Mouse (Mus musculus) embryonic fibroblast, embryonic 13.5 days (primary cell): Measurements from ENCODE around the gene Cxcl3.

Source experiments
- CTCF ChIP-seq: IDR thresholded peaks from 2 replicates; pipeline ENCODE4 v1.5.1; 2011; ENCODE audit warnings: mild to moderate bottlenecking, control low read depth, low read length, moderate library complexity, borderline replicate concordance; ENCODE audit not compliant: insufficient read depth
- POLR2A ChIP-seq: IDR thresholded peaks from 2 replicates; pipeline ENCODE4 v1.6.1; 2011; ENCODE audit warnings: low read depth, mild to moderate bottlenecking, control low read depth, low read length, moderate library complexity

- TF ChIP-seq CTCF (no peak), POLR2A (no peak)
Observed at GRCm38 (mm10) chr5:90771880-90772653, 13.8 kb upstream of the Cxcl3 start, which contains the start of gene Pf4.
